Mouse (Mus musculus) hindbrain, embryonic 16.5 days (tissue): ENCODE data around the gene Abhd5. TPM values are rescaled to one million over a fixed set of nuclear protein-coding genes. Genes with fewer than 3 reads are reported as not detected.
"Not testable (repeated sequence)": the region's sequence is repeated elsewhere in the genome, so short reads cannot be mapped to it uniquely, and the experiment has no call there.

ENCODE experiments used
- ATAC-seq: fragments of 200-750 bp; cut with Nextera tagmentation; 2 replicates; pipeline ENCODE4 v1.8.0; 2017; ENCODE audit warnings: moderate TSS enrichment, moderate library complexity
- H3K27ac ChIP-seq: fragments of 300-500 bp; sonication (generic); 2 replicates; pipeline ENCODE4 v1.5.1; 2014; ENCODE audit warnings: low read depth, mild to moderate bottlenecking, control low read depth, low read length, moderate library complexity
- H3K27me3 ChIP-seq: fragments of 300-500 bp; sonication (generic); replicated peaks from 2 replicates; pipeline ENCODE4 v1.6.1; 2014; ENCODE audit warnings: low read length; ENCODE audit not compliant: control insufficient read depth, insufficient read depth
- H3K36me3 ChIP-seq: fragments of 300-500 bp; sonication (generic); 2 replicates; pipeline ENCODE4 v1.6.1; 2014; ENCODE audit warnings: mild to moderate bottlenecking, low read length, moderate library complexity, mixed read lengths; ENCODE audit not compliant: control insufficient read depth, insufficient read depth
- H3K4me1 ChIP-seq: fragments of 300-500 bp; sonication (generic); 2 replicates; pipeline ENCODE4 v1.6.1; 2014; ENCODE audit warnings: low read depth, low read length; ENCODE audit not compliant: control insufficient read depth, insufficient read depth
- H3K4me2 ChIP-seq: fragments of 300-500 bp; sonication (generic); 2 replicates; pipeline ENCODE4 v1.6.1; 2014; ENCODE audit warnings: mild to moderate bottlenecking, low read length, control low read depth, moderate library complexity
- H3K4me3 ChIP-seq: fragments of 300-500 bp; sonication (generic); 2 replicates; pipeline ENCODE4 v1.5.1; 2014; ENCODE audit warnings: mild to moderate bottlenecking, low read length, control low read depth, moderate library complexity
- H3K9ac ChIP-seq: fragments of 300-500 bp; sonication (generic); 2 replicates; pipeline ENCODE4 v1.6.1; 2014; ENCODE audit warnings: low read depth, mild to moderate bottlenecking, control low read depth, low read length, moderate library complexity
- H3K9me3 ChIP-seq: fragments of 300-500 bp; sonication (generic); 2 replicates; pipeline ENCODE4 v1.6.1; 2014; ENCODE audit warnings: mild to moderate bottlenecking, low read length, moderate library complexity; ENCODE audit not compliant: control insufficient read depth
- WGBS: fragments of 180-500 bp; shearing (Covaris S2); extraction: QIAGEN DNeasy Blood & Tissue Kit; methylation state at CpG from one replicate; pipeline ENCODE4 v1.1.7; 2014; 5-methylcytosine and 5-hydroxymethylcytosine counted together
- polyA plus RNA-seq: library from polyadenylated mRNA; unstranded; fragments of >200 nt; fragmentation: Nextera tagmentation; extraction: Ambion mirVana; gene quantifications from 2 replicates; pipeline ENCODE4 v1.2.1, GENCODE M21; 2015

Abhd5 gene
- 27.0 and 29.7 TPM in 2 replicates for polyA plus RNA-seq

- Histone ChIP-seq H3K4me1 (no peaks in the 10 kb centered on the region), H3K9ac (peak within 1 kb of the TSS; percentile 84), H3K36me3 (no peaks in the 10 kb centered on the region), H3K4me3 (peak within 1 kb of the TSS; percentile 74), H3K4me2 (peak within 1 kb of the TSS; percentile 60), H3K27ac (peak within 1 kb of the TSS; percentile 58), H3K9me3 (no peaks in the 10 kb centered on the region), H3K27me3 (no peaks in the 10 kb centered on the region)
- ATAC-seq, result peak; percentile 98
- WGBS, result under 1% methylated on average over 83 of the region's 84 CpGs
Observed at GRCm38 (mm10) chr9:122351303-122352024, at the start of gene Abhd5. Abhd5 (plus strand) TSS chr9:122351608.

GRCm38 (mm10) chr9:122305302-122305701 lies 46.1 kb upstream of the Abhd5 start:
- Histone ChIP-seq H3K9me3 (no peaks in the 10 kb centered on the region), H3K36me3 (no peaks in the 10 kb centered on the region), H3K4me1 (no peaks in the 10 kb centered on the region), H3K27me3 (no peaks in the 10 kb centered on the region), H3K4me2 (no peak overlapping the region), H3K4me3 (no peak overlapping the region), H3K27ac (no peak overlapping the region), H3K9ac (no peak overlapping the region)
- WGBS, result 85% methylated on average over 3 of the region's 3 CpGs
- ATAC-seq, result no peak

DNA sequence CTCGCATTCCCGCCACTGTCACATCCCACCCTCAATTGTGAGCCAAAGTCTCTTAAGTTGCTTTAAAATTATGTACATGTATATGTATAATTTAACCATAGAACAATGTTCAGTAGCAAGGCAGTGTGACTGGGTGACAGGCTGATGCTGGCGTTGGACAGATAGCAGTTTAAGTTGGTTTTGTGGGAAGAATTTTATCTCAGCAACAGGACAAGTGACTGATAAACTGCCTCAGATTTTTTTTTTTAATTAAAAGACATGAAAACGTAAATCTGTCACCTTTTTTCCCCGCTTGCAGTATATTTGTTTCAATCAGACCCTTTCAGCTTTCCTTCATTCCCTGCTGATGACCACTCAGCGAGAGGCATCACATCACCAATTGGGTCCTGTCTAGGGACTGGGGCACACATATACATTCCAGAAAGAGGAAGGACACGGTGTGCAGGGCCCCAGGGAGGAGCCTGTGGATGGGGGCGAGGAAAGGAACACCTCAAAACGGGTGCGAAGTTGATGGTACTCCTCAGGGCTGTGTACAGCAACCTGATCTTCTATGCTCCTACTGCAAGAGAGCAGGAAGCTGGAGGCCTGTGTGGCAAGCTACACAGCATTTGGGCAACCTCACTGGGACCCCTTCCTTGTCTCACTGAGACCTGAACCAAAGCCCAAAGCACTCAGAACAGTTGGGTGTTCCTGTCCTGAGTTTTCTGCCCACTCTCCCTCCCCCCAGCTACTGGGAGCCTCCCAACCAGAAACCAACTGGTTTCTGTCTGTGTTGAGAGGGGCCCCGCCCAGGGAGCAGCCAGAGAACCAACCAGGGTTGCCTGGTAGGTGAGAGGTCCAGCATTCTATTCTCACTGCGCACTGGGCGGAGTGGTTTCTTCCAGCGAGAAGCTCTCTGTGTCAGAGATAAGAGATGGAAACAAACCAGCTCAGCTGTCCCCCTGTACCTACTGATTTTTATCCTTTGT lies 42.1 kb upstream of the Abhd5 start:
- H3K9ac ChIP-seq, result no peak overlapping the region
- 75% methylated on average over 14 of the region's 14 CpGs for WGBS
- no peaks in the 10 kb centered on the region for H3K27me3 ChIP-seq
- H3K27ac ChIP-seq, result no peak overlapping the region
- no peak overlapping the region for H3K4me2 ChIP-seq
- no peak overlapping the region for H3K4me3 ChIP-seq
- peaks cover 4% of the 10 kb centered on the region; the same call in 1 of the 2 replicates for H3K4me1 ChIP-seq
- H3K36me3 ChIP-seq, result no peaks in the 10 kb centered on the region
- no peaks in the 10 kb centered on the region for H3K9me3 ChIP-seq
- ATAC-seq, result no peak

GRCm38 (mm10) chr9:122310613-122311049 lies 40.8 kb upstream of the Abhd5 start:
- peaks cover 4% of the 10 kb centered on the region; the same call in 1 of the 2 replicates for H3K4me1 ChIP-seq
- H3K4me3 ChIP-seq, result peak overlapping the region; percentile 44
- 2% methylated on average over 18 of the region's 19 CpGs for WGBS
- no peaks in the 10 kb centered on the region for H3K9me3 ChIP-seq
- peak overlapping the region; percentile 69 for H3K4me2 ChIP-seq
- ATAC-seq, result peak; percentile 93
- no peaks in the 10 kb centered on the region for H3K27me3 ChIP-seq
- peak overlapping the region; percentile 56 for H3K27ac ChIP-seq
- H3K9ac ChIP-seq, result peak overlapping the region; percentile 62
- H3K36me3 ChIP-seq, result no peaks in the 10 kb centered on the region

DNA sequence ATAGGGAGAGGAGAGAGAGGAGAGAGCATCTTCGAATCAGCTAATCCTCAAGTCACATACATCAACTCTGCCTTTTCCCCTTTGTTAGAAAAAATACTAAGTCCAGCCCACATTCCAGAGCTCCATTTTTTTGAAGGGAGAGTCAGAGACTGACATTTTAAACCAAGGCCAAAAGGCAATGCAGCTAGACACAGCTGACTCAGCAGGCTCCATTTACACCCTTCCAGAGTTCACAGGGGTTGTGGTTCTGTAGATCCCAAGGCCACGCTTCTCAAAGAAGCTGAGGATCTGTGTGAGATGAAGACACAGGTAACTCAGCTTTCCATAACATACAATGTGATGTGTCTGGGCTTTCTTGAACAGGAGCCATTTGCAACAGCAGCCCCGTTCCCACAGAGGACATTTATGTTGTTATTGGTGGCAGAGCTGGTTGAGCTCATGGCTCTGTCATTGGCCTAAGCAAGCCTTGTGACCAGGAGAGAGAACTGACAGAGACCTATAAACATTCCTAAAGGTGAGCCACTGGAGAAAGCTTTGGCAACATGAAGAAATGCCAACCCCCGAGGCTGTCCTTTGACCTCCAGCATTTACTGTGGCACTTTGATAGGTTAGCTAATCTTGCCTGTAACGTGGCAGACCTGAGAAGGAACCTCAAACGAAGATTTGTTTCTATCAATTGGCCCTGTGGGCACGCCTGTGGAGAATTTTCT lies 40.2 kb upstream of the Abhd5 start:
- Histone ChIP-seq H3K9ac (peak overlapping the region; percentile 62), H3K4me1 (peaks cover 4% of the 10 kb centered on the region; the same call in 1 of the 2 replicates), H3K4me3 (peak overlapping the region; percentile 44), H3K9me3 (no peaks in the 10 kb centered on the region), H3K27me3 (no peaks in the 10 kb centered on the region), H3K36me3 (no peaks in the 10 kb centered on the region), H3K27ac (peak overlapping the region; percentile 36; the same call in 1 of the 2 replicates), H3K4me2 (peak overlapping the region; percentile 69)
- 0 out of 2 replicates have a peak, but pooled peaks have one; percentile 40 for ATAC-seq
- 73% methylated on average over 7 of the region's 7 CpGs for WGBS

GRCm38 (mm10) chr9:122312296-122312990 lies 39.0 kb upstream of the Abhd5 start:
- H3K9ac ChIP-seq, result no peak overlapping the region
- ATAC-seq, result no peak
- H3K27me3 ChIP-seq, result no peaks in the 10 kb centered on the region
- H3K27ac ChIP-seq, result no peak overlapping the region
- 89% methylated on average over 7 of the region's 7 CpGs for WGBS
- H3K4me1 ChIP-seq, result peaks cover 4% of the 10 kb centered on the region; the same call in 1 of the 2 replicates
- no peak overlapping the region for H3K4me2 ChIP-seq
- H3K9me3 ChIP-seq, result no peaks in the 10 kb centered on the region
- H3K36me3 ChIP-seq, result no peaks in the 10 kb centered on the region
- H3K4me3 ChIP-seq, result no peak overlapping the region

- not testable (repeated sequence) for H3K9me3 ChIP-seq, H3K27ac ChIP-seq, H3K27me3 ChIP-seq, ATAC-seq, H3K36me3 ChIP-seq, H3K4me3 ChIP-seq, H3K4me1 ChIP-seq, H3K9ac ChIP-seq, H3K4me2 ChIP-seq
- 85% methylated on average over 1 of the region's 1 CpGs for WGBS
Observed at GRCm38 (mm10) chr9:122313128-122313527, 38.3 kb upstream of the Abhd5 start.

DNA sequence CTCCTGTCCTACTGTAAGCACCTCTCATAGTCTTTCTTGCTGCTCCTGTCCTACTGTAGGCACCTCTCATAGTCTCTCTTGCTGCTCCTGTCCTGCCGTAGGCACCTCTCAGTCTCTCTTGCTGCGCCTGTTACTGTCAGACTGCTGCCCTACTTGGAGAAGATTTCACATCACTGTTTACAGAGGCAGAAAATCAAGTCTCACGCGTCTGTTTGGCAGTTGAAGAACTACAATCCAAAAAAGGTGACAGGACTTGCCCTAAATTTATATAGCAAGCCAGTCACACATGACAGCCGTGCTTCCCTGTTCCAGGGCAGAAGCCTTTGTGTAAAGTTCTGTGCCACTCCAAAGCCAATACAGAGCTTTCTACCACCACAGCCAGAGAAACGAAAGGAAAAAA lies 37.0 kb upstream of the Abhd5 start:
- ATAC-seq, result no peak
- no peak overlapping the region for H3K4me3 ChIP-seq
- no peaks in the 10 kb centered on the region for H3K36me3 ChIP-seq
- no peaks in the 10 kb centered on the region for H3K27me3 ChIP-seq
- H3K9me3 ChIP-seq, result no peaks in the 10 kb centered on the region
- no peak overlapping the region for H3K4me2 ChIP-seq
- H3K4me1 ChIP-seq, result peaks cover 4% of the 10 kb centered on the region; the same call in 1 of the 2 replicates
- no peak overlapping the region for H3K9ac ChIP-seq
- no peak overlapping the region for H3K27ac ChIP-seq
- 87% methylated on average over 6 of the region's 6 CpGs for WGBS
